Mouse (Mus musculus) heart, postnatal 0 days (tissue): ENCODE measurements at regions not wholly inside any gene's neighbourhood (a gene's known extent, or its start where the extent isn't known, plus 50 kb on each side); places are given as distances from the start of the nearest gene placed in this dataset.

Experiments used
- ATAC-seq: fragments of 200-750 bp; cut with Nextera tagmentation; 2 replicates; pipeline ENCODE4 v1.8.0; 2017; ENCODE audit warnings: low read depth, moderate number of reproducible peaks, moderate library complexity; ENCODE audit not compliant: insufficient read depth
- DNase-seq: peaks from one replicate; pipeline ENCODE4 v3.0.0-alpha.2; 2016; ENCODE audit warnings: low spot score
- H3K27ac ChIP-seq: fragments of 300-500 bp; sonication (generic); 2 replicates; pipeline ENCODE4 v1.5.1; 2014; ENCODE audit warnings: low read depth, mild to moderate bottlenecking
- H3K27me3 ChIP-seq: fragments of 300-500 bp; sonication (generic); 2 replicates; pipeline ENCODE4 v1.6.1; 2014; ENCODE audit warnings: low read length, mixed read lengths; ENCODE audit not compliant: control insufficient read depth, insufficient read depth
- H3K36me3 ChIP-seq: fragments of 300-500 bp; sonication (generic); replicated peaks from 2 replicates; pipeline ENCODE4 v1.6.1; 2014; ENCODE audit warnings: low read length, mixed read lengths; ENCODE audit not compliant: control insufficient read depth, insufficient read depth
- H3K4me1 ChIP-seq: fragments of 300-500 bp; sonication (generic); 2 replicates; pipeline ENCODE4 v1.6.1; 2014; ENCODE audit warnings: antibody characterized with exemption; ENCODE audit not compliant: control insufficient read depth, insufficient read depth
- H3K4me2 ChIP-seq: fragments of 300-500 bp; sonication (generic); 2 replicates; pipeline ENCODE4 v1.6.1; 2014; ENCODE audit warnings: low read depth, mild to moderate bottlenecking, low read length, moderate library complexity
- H3K4me3 ChIP-seq: fragments of 300-500 bp; sonication (generic); 2 replicates; pipeline ENCODE4 v1.5.1; 2014; ENCODE audit warnings: low read depth, low read length
- H3K9ac ChIP-seq: fragments of 300-500 bp; sonication (generic); replicated peaks from 2 replicates; pipeline ENCODE4 v1.6.1; 2014; ENCODE audit warnings: low read depth, low read length, mixed read lengths
- H3K9me3 ChIP-seq: fragments of 300-500 bp; sonication (generic); replicated peaks from 2 replicates; pipeline ENCODE4 v1.6.1; 2016; ENCODE audit warnings: low read length; ENCODE audit not compliant: control insufficient read depth
- CTCF ChIP-seq: IDR thresholded peaks from 2 replicates; pipeline ENCODE4 v1.5.1; 2016; ENCODE audit warnings: antibody characterized with exemption, control low read depth, low read depth
- EP300 ChIP-seq: IDR thresholded peaks from 2 replicates; pipeline ENCODE4 v1.6.1; 2016; ENCODE audit warnings: antibody characterized with exemption, low read depth
- WGBS: fragments of 180-500 bp; shearing (Covaris S2); extraction: QIAGEN DNeasy Blood & Tissue Kit; methylation state at CpG from one replicate; pipeline ENCODE4 v1.1.7; 2014; 5-methylcytosine and 5-hydroxymethylcytosine counted together

DNA sequence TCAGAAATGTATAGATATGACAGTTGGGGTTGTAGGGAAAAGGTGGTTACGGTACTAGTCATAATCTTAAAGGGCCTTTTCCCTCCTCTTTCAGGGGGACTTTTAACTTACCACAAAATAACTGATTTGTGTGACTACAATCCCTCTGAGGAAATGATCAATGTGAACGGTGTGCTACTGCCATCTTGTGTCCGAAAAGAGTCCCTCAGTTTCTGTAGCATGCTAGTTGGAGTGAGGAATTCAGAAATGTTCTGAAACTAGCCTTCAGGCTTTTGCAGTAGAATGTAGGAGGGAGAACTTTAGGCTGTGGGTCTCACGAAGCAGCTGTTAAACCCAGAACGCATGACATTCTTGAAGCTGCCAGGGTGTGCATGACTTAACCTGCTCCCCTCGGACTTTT is 471.5 kb upstream of the N6amt1 start:
- DNase-seq: peak; percentile 85
- Histone ChIP-seq H3K4me3 (no peak overlapping the region), H3K27me3 (no peaks in the 10 kb centered on the region), H3K9me3 (no peaks in the 10 kb centered on the region), H3K36me3 (no peaks in the 10 kb centered on the region), H3K4me2 (no peak overlapping the region), H3K4me1 (no peaks in the 10 kb centered on the region), H3K9ac (no peak overlapping the region), H3K27ac (no peak overlapping the region)
- TF ChIP-seq CTCF (peak; percentile 97), EP300 (no peak)
- 17% methylated on average over 6 of the region's 6 CpGs for WGBS
- ATAC-seq: peak; percentile 41; the same call in 1 of the 2 replicates

DNA sequence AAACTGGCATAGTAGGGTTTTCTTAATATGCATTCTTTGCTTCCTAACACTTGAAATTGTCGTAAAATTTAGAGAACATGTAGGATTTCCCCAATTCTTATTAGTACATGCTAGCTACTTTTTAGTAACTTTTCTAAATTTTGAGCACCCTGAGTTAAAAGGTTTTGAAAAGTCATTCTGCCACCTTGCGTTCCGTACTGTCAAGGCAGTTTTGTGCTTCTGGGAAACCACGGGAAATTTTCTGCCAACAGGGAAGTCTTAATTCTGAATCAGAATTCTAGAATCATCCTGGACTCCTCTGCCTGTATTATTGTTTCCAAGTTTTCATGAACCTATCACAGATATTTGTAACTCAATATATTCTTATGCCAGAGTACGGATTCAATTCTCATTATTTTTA is 472.4 kb upstream of the N6amt1 start:
- 77% methylated on average over 5 of the region's 5 CpGs for WGBS

DNA sequence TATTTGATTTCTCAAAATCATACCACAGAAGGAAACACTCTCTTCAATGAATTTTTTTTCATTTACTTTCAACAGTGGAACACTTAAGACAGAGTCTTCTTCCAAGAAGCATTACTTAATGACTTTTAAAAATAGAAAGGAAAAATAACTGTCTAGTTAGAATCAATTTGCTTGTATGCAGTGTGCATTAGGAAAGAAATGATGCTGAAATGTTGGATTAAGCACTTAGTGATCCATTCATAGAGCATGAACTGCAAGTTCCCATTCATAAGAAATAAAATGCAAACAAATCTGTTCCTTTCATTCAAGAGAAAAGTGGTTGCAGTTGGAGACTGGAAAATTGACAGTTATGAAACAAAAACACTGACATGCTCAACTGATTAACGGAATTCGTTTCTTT is 493.2 kb upstream of the N6amt1 start:
- DNase-seq: no peak
- Histone ChIP-seq H3K9me3 (no peaks in the 10 kb centered on the region), H3K27ac (no peak overlapping the region), H3K9ac (no peak overlapping the region), H3K27me3 (no peaks in the 10 kb centered on the region), H3K4me1 (no peaks in the 10 kb centered on the region), H3K36me3 (no peaks in the 10 kb centered on the region), H3K4me2 (no peak overlapping the region), H3K4me3 (no peak overlapping the region)
- WGBS: 79% methylated on average over 2 of the region's 2 CpGs
- ATAC-seq: no peak
- TF ChIP-seq CTCF (no peak), EP300 (no peak)

More for the DNA sequence above, 472.4 kb upstream of the N6amt1 start:
- H3K4me2 ChIP-seq: no peak overlapping the region
- H3K4me3 ChIP-seq: no peak overlapping the region
- H3K9me3 ChIP-seq: no peaks in the 10 kb centered on the region
- no peak overlapping the region for H3K27ac ChIP-seq
- no peak for DNase-seq
- H3K27me3 ChIP-seq: no peaks in the 10 kb centered on the region
- ATAC-seq: no peak
- TF ChIP-seq CTCF (no peak), EP300 (no peak)
- no peak overlapping the region for H3K9ac ChIP-seq
- H3K4me1 ChIP-seq: no peaks in the 10 kb centered on the region
- H3K36me3 ChIP-seq: no peaks in the 10 kb centered on the region

DNA sequence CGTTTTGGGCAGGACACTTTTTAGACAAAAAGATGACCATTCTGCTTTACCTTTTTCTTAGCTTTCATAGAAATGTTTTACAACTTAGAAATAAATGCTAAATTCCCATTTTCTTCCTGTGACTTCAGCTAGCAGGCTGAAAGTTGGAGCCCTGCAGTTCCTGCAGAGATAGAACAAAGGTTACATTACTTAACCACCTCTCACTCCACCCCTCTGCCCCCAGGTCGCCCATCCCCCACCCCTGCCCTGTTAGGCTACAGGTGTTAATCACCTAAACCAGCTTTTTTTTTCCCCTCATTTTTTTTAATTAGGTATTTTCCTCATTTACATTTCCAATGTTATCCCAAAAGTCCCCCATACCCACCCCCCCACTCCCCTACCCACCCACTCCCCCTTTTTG is 498.1 kb upstream of the N6amt1 start:
- Histone ChIP-seq H3K27ac (no peak overlapping the region), H3K9ac (no peak overlapping the region), H3K4me1 (no peaks in the 10 kb centered on the region), H3K27me3 (no peaks in the 10 kb centered on the region), H3K9me3 (no peaks in the 10 kb centered on the region), H3K4me2 (no peak overlapping the region), H3K4me3 (no peak overlapping the region), H3K36me3 (no peaks in the 10 kb centered on the region)
- WGBS: 57% methylated on average over 2 of the region's 2 CpGs
- TF ChIP-seq EP300: no peak
- TF ChIP-seq CTCF: no peak
- DNase-seq (no peak), ATAC-seq (no peak)

DNA sequence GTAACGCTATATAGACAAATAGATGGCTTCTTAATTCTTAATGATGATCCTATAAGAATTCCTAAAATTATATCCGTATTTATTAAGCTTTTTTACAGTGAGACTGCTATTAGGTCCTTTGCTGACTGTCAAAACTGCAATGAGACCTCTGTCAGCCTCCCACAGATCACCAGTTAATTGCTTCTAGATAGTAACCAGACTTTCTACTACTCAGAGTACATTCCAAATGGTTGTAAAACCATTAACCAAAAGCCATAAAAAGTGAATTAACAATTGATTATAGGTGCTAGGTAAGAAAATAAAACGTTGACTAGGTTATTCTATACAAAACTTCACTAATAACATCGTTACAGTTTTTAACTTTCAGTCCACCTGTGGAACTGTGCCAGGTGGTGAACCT is 498.7 kb upstream of the N6amt1 start:
- TF ChIP-seq CTCF: no peak
- Histone ChIP-seq H3K4me3 (no peak overlapping the region), H3K9ac (no peak overlapping the region), H3K36me3 (no peaks in the 10 kb centered on the region), H3K27me3 (no peaks in the 10 kb centered on the region), H3K9me3 (no peaks in the 10 kb centered on the region), H3K4me2 (no peak overlapping the region), H3K27ac (no peak overlapping the region), H3K4me1 (no peaks in the 10 kb centered on the region)
- DNase-seq (no peak), ATAC-seq (no peak)
- WGBS: 76% methylated on average over 4 of the region's 4 CpGs

DNA sequence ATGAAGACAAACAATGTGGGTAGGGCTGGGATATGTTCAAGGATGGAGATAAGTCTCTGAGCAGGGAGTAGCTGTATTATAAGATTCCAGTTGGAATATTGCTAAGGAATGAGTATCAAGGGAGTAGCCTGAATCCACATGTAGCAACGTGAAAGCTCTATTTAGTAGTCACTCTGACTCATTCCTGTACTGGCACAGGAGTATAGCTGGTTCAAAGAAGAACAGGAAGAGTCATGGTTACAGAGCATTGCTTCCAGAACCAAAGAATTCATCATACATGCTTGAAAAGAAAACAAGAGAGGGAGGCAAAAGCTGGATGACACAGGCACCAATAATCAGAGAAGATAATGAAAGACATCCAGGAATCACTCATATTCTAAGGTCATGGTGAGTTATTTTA is 500.6 kb upstream of the N6amt1 start:
- H3K9me3 ChIP-seq: no peaks in the 10 kb centered on the region
- no peak for TF ChIP-seq CTCF
- no peak for TF ChIP-seq EP300
- no peaks in the 10 kb centered on the region for H3K4me1 ChIP-seq
- no peak overlapping the region for H3K4me2 ChIP-seq
- H3K4me3 ChIP-seq: no peak overlapping the region
- H3K27ac ChIP-seq: no peak overlapping the region
- DNase-seq: no peak
- H3K27me3 ChIP-seq: no peaks in the 10 kb centered on the region
- 65% methylated on average over 1 of the region's 1 CpGs for WGBS
- no peak overlapping the region for H3K9ac ChIP-seq
- no peaks in the 10 kb centered on the region for H3K36me3 ChIP-seq
- no peak for ATAC-seq
